Mouse (Mus musculus): ENCODE data around the gene Slc12a9. TPM values are rescaled to one million over a fixed set of nuclear protein-coding genes. Genes with fewer than 3 reads are reported as not detected.
"Not testable (repeated sequence)": the region's sequence is repeated elsewhere in the genome, so short reads cannot be mapped to it uniquely, and the experiment has no call there.

Gene Slc12a9
- polyA plus RNA-seq, 1 experiment from 2014 or later = 22.9 TPM

DNA sequence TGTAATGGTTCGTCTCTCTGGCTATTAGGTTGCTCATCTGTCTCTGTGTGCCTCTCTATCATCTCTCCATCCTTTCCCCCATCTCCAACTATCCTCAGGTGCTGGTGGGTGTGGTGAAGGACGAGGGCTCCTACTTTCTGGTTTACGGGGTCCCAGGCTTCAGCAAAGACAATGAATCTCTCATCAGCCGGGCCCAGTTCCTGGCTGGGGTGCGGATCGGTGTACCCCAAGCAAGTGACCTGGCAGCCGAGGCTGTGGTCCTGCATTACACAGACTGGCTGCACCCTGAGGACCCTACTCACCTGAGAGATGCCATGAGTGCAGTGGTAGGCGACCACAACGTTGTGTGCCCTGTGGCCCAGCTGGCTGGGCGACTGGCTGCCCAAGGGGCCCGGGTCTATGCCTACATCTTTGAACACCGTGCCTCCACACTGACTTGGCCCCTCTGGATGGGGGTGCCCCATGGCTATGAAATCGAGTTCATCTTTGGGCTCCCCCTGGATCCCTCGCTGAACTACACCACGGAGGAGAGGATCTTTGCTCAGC is 41.9 kb downstream of the Slc12a9 start:
- Histone ChIP-seq H3K36me3 (peaks cover 16% of the 10 kb centered on the region), H3K4me3 (no peak overlapping the region), H3K27me3 (peaks cover 61% of the 10 kb centered on the region), H3K27ac (replicated peaks) (no peak overlapping the region), H3K9ac (replicated peaks) (no peak overlapping the region), H3K4me2 (replicated peaks) (0 out of 2 replicates have a peak overlapping the region, but pooled peaks have one; percentile 3), H3K4me1 (peaks cover 58% of the 10 kb centered on the region), H3K9me3 (no peaks in the 10 kb centered on the region)
- no peak for ATAC-seq (ENCODE audit: low FRiP score, low read depth)
- WGBS = 82% methylated on average over 15 of the region's 15 CpGs

- H3K27ac ChIP-seq (replicated peaks) = no peak overlapping the region
- WGBS = 21% methylated on average over 15 of the region's 15 CpGs
- peaks cover 61% of the 10 kb centered on the region for H3K27me3 ChIP-seq
- H3K4me2 ChIP-seq (replicated peaks) = 0 out of 2 replicates have a peak overlapping the region, but pooled peaks have one; percentile 3
- ATAC-seq (ENCODE audit: low FRiP score, low read depth) = no peak
- no peak overlapping the region for H3K4me3 ChIP-seq
- H3K9me3 ChIP-seq = no peaks in the 10 kb centered on the region
- peaks cover 60% of the 10 kb centered on the region for H3K4me1 ChIP-seq
- H3K9ac ChIP-seq (replicated peaks) = no peak overlapping the region
- peaks cover 8% of the 10 kb centered on the region for H3K36me3 ChIP-seq
These were observed 42.7 kb downstream of the Slc12a9 start for GRCm38 (mm10) chr5:137290677-137291076.

DNA sequence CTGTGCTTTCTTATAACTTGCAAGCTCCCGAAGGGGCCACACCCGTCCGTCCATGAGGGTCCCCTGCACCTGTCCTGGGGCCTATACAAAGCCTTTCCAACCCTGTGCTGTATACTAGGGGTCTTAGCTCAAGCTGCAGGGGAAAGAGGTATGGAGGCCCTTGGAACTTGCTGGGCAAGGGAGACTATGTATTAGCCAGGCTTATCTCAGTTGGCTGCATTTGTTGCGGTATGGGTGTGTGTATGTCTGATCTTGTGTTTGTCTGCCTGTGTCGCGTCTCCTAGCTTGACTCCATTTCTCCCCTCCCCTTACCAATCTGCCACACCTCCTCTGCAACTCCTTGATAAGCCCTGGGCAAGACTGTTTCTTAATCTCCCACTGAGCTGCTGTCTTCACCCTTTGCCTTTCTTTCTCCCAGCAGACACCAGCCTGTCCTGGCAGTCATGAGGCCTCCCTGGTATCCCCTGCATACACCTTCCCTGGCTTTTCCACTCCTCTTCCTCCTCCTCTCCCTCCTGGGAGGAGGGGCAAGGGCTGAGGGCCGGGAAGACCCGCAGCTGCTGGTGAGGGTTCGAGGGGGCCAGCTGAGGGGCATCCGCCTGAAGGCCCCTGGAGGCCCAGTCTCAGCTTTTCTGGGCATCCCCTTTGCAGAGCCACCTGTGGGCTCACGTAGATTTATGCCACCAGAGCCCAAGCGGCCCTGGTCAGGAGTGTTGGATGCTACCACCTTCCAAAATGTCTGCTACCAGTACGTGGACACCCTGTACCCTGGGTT is 43.6 kb downstream of the Slc12a9 start:
- Histone ChIP-seq H3K36me3 (no peaks in the 10 kb centered on the region), H3K27ac (replicated peaks) (no peak overlapping the region), H3K27me3 (peaks cover 61% of the 10 kb centered on the region), H3K9me3 (no peaks in the 10 kb centered on the region), H3K4me3 (no peak overlapping the region), H3K9ac (replicated peaks) (no peak overlapping the region), H3K4me1 (peaks cover 53% of the 10 kb centered on the region), H3K4me2 (replicated peaks) (peak overlapping the region; percentile 95)
- 55% methylated on average over 13 of the region's 13 CpGs for WGBS
- ATAC-seq (ENCODE audit: low FRiP score, low read depth) = no peak

- Histone ChIP-seq H3K27me3 (peaks cover 61% of the 10 kb centered on the region), H3K36me3 (no peaks in the 10 kb centered on the region), H3K4me1 (peaks cover 48% of the 10 kb centered on the region), H3K9ac (replicated peaks) (peak overlapping the region; percentile 59; the same call in 1 of the 2 replicates), H3K27ac (replicated peaks) (no peak overlapping the region), H3K9me3 (no peaks in the 10 kb centered on the region), H3K4me3 (peak overlapping the region; percentile 49), H3K4me2 (replicated peaks) (peak overlapping the region; percentile 95)
- 2% methylated on average over 25 of the region's 25 CpGs for WGBS
- no peak for ATAC-seq (ENCODE audit: low FRiP score, low read depth)
These were observed 44.4 kb downstream of the Slc12a9 start for GRCm38 (mm10) chr5:137288999-137289470.

DNA sequence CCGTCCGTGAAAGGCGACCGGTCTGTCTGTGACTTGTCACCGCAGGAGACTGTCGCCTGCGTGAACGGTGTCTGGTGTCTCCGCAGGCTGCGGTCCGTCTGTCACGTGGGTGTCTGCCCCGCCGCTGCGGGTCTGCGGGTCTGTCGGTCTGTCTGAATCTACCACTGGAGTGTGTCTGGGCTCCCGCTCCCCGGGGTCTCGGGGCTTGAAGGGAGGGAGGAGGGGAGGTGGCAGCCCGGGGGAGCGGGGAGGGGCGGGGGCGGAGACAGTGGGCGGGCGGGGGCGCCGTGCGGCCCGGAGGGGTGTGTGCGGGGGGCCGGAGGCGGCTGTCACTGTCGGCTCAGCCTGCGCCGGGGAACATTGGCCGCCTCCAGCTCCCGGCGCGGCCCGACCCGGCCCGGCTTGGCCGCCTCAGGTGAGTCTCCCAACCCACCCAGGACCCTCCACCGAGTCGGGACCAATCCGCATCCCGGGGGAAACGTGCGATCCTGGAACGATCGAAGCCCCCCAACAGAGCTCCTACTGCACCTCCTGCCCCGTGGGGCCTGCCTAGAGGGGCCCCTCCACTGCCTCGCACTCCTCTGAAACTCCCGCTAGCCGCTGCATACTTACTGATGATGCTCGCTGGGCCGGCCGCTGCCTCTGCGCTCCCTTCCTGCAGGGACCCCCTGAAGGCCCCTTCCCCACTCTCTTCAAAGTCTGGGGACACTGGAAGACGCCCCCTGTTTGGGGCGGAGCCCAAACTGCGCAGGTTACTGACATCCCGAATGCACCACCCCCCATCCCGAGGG is 45.2 kb downstream of the Slc12a9 start:
- WGBS = under 1% methylated on average over 61 of the region's 65 CpGs
- peak overlapping the region; percentile 59 for H3K9ac ChIP-seq (replicated peaks)
- peaks cover 61% of the 10 kb centered on the region for H3K27me3 ChIP-seq
- no peaks in the 10 kb centered on the region for H3K9me3 ChIP-seq
- no peak for ATAC-seq (ENCODE audit: low FRiP score, low read depth)
- peaks cover 40% of the 10 kb centered on the region for H3K4me1 ChIP-seq
- peak overlapping the region; percentile 49 for H3K4me3 ChIP-seq
- peak overlapping the region; percentile 42; the same call in 1 of the 2 replicates for H3K27ac ChIP-seq (replicated peaks)
- peak overlapping the region; percentile 95 for H3K4me2 ChIP-seq (replicated peaks)
- H3K36me3 ChIP-seq = no peaks in the 10 kb centered on the region

- peak within 1 kb of the TSS; percentile 52; the same call in 1 of the 2 replicates for H3K27ac ChIP-seq (replicated peaks)
- WGBS = 0% methylated on average over 40 of the region's 40 CpGs
These were observed 46.1 kb downstream of the Slc12a9 start, which contains the start of gene Ache for GRCm38 (mm10) chr5:137287032-137287952. Gene Ache (plus strand): TSS chr5:137287519.

GRCm38 (mm10) chr5:137286655-137287031 is 46.8 kb downstream of the Slc12a9 start:
- ATAC-seq (ENCODE audit: low FRiP score, low read depth) = peak; percentile 77
- H3K4me1 ChIP-seq = peaks cover 36% of the 10 kb centered on the region
- peak overlapping the region; percentile 59 for H3K9ac ChIP-seq (replicated peaks)
- H3K4me2 ChIP-seq (replicated peaks) = peak overlapping the region; percentile 95
- H3K36me3 ChIP-seq = no peaks in the 10 kb centered on the region
- peaks cover 48% of the 10 kb centered on the region for H3K27me3 ChIP-seq
- H3K27ac ChIP-seq (replicated peaks) = 0 out of 2 replicates have a peak overlapping the region, but pooled peaks have one; percentile 52
- H3K4me3 ChIP-seq = peak overlapping the region; percentile 49
- 1% methylated on average over 14 of the region's 16 CpGs for WGBS
- no peaks in the 10 kb centered on the region for H3K9me3 ChIP-seq

More at GRCm38 (mm10) chr5:137287032-137287952, 46.1 kb downstream of the Slc12a9 start, which contains the start of gene Ache:
- Histone ChIP-seq H3K9ac (replicated peaks) (peak within 1 kb of the TSS; percentile 59), H3K36me3 (no peaks in the 10 kb centered on the region), H3K9me3 (no peaks in the 10 kb centered on the region), H3K4me2 (replicated peaks) (peak within 1 kb of the TSS; percentile 95), H3K27me3 (peaks cover 55% of the 10 kb centered on the region), H3K4me1 (peaks cover 36% of the 10 kb centered on the region), H3K4me3 (peak within 1 kb of the TSS; percentile 49)
- ATAC-seq (ENCODE audit: low FRiP score, low read depth) = peak; percentile 47

- no peak overlapping the region for H3K4me2 ChIP-seq (replicated peaks)
- H3K4me1 ChIP-seq = peaks cover 36% of the 10 kb centered on the region
- 60% methylated on average over 7 of the region's 7 CpGs for WGBS
- no peak overlapping the region for H3K27ac ChIP-seq (replicated peaks)
- no peaks in the 10 kb centered on the region for H3K9me3 ChIP-seq
- H3K27me3 ChIP-seq = peaks cover 42% of the 10 kb centered on the region
- no peaks in the 10 kb centered on the region for H3K36me3 ChIP-seq
- H3K4me3 ChIP-seq = no peak overlapping the region
- no peak overlapping the region for H3K9ac ChIP-seq (replicated peaks)
- no peak for ATAC-seq (ENCODE audit: low FRiP score, low read depth)
These were observed 47.4 kb downstream of the Slc12a9 start for GRCm38 (mm10) chr5:137285986-137286385.

GRCm38 (mm10) chr5:137285045-137285444 is 48.4 kb downstream of the Slc12a9 start:
- Histone ChIP-seq H3K36me3 (no peaks in the 10 kb centered on the region), H3K27ac (replicated peaks) (no peak overlapping the region), H3K4me2 (replicated peaks) (no peak overlapping the region), H3K9me3 (no peaks in the 10 kb centered on the region), H3K9ac (replicated peaks) (no peak overlapping the region), H3K4me1 (peaks cover 34% of the 10 kb centered on the region), H3K27me3 (peaks cover 32% of the 10 kb centered on the region), H3K4me3 (no peak overlapping the region)
- ATAC-seq (ENCODE audit: low FRiP score, low read depth) = no peak
- WGBS = 64% methylated on average over 5 of the region's 5 CpGs

DNA sequence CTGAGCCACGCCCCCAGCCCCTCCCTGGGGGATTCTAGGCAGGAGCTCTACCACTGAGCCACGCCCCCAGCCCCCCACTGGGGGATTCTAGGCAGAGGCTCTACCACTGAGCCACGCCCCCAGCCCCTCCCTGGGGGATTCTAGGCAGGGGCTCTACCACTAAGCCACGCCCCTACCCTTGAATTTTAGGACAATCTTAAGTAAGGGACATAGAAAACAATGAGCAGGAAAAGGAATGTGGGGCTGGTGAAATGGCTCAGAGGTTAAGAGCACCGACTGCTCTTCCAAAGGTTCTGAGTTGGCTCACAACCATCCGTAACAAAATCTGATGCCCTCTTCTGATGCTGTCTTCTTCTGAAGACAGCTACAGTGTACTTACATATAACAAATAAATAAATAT is 49.0 kb downstream of the Slc12a9 start:
- not testable (repeated sequence) for H3K9me3 ChIP-seq; ATAC-seq (ENCODE audit: low FRiP score, low read depth); H3K9ac ChIP-seq (replicated peaks); H3K4me2 ChIP-seq (replicated peaks); H3K27ac ChIP-seq (replicated peaks); H3K36me3 ChIP-seq; H3K4me3 ChIP-seq
- H3K27me3 ChIP-seq = peaks cover 26% of the 10 kb centered on the region
- 86% methylated on average over 5 of the region's 6 CpGs for WGBS
- peaks cover 32% of the 10 kb centered on the region for H3K4me1 ChIP-seq
